Mouse (Mus musculus): ENCODE results near the gene Fndc10.
"Not testable (repeated sequence)": the region's sequence is repeated elsewhere in the genome, so short reads cannot be mapped to it uniquely, and the experiment has no call there.

The Fndc10 gene

GRCm38 (mm10) chr4:155694111-155694481 is at the start of gene Fndc10:
TSS of gene Fndc10 (plus strand) at chr4:155694342.
- in situ Hi-C loops (cut with MboI, MseI): loop anchor here (5.0 kb wide), 1 partner anchor 47 kb away; the partner anchor contains the start of gene Gm10563

- in situ Hi-C loops (cut with MboI, MseI): loop anchor here (5.0 kb wide), 1 partner anchor 47 kb away; the partner anchor contains the start of gene Fndc10
Measured at GRCm38 (mm10) chr4:155645308-155645707, 48.8 kb upstream of the Fndc10 start, which contains the start of gene Gm10563. TSS of gene Gm10563 (minus strand) at chr4:155645408.

GRCm38 (mm10) chr4:155645721-155646120 is 48.4 kb upstream of the Fndc10 start:
- in situ Hi-C loops (cut with MboI, MseI): loop anchor here (5.0 kb wide), 1 partner anchor 47 kb away; the partner anchor contains the start of gene Fndc10

- in situ Hi-C loops (cut with MboI, MseI): loop anchor here (5.0 kb wide), 1 partner anchor 43 kb away; the partner anchor contains the start of gene Fndc10
Measured at GRCm38 (mm10) chr4:155649355-155649754, 44.8 kb upstream of the Fndc10 start.

- in situ Hi-C loops (cut with MboI, MseI): no loop called here
Measured at GRCm38 (mm10) chr4:155651553-155652269, 42.4 kb upstream of the Fndc10 start.

- in situ Hi-C loops (cut with MboI, MseI): no loop called here
Measured at GRCm38 (mm10) chr4:155652283-155653085, 41.7 kb upstream of the Fndc10 start.

GRCm38 (mm10) chr4:155653086-155653450 is 41.1 kb upstream of the Fndc10 start, which contains the start of gene Mmp23:
TSS of gene Mmp23 (minus strand) at chr4:155653384.
- in situ Hi-C loops (cut with MboI, MseI): no loop called here

- in situ Hi-C loops (cut with MboI, MseI): no loop called here
Measured at GRCm38 (mm10) chr4:155653451-155654182, 40.5 kb upstream of the Fndc10 start.

GRCm38 (mm10) chr4:155654183-155654455 is 40.0 kb upstream of the Fndc10 start:
- in situ Hi-C loops (cut with MboI, MseI): no loop called here

GRCm38 (mm10) chr4:155654456-155655298 is 39.5 kb upstream of the Fndc10 start:
- in situ Hi-C loops (cut with MboI, MseI): no loop called here

GRCm38 (mm10) chr4:155656214-155656751 is 37.9 kb upstream of the Fndc10 start:
- in situ Hi-C loops (cut with MboI, MseI): no loop called here

GRCm38 (mm10) chr4:155658961-155659360 is 35.2 kb upstream of the Fndc10 start:
- in situ Hi-C loops (cut with MboI, MseI): no loop called here

- in situ Hi-C loops (cut with MboI, MseI): no loop called here
Measured at GRCm38 (mm10) chr4:155660641-155661040, 33.5 kb upstream of the Fndc10 start.

GRCm38 (mm10) chr4:155666903-155667302 is 27.2 kb upstream of the Fndc10 start:
- in situ Hi-C loops (cut with MboI, MseI): no loop called here

GRCm38 (mm10) chr4:155668689-155669597 is 25.2 kb upstream of the Fndc10 start, which contains the start of gene Mib2:
TSS of gene Mib2 (minus strand) at chr4:155669198.
- in situ Hi-C loops (cut with MboI, MseI): no loop called here

- in situ Hi-C loops (cut with MboI, MseI): no loop called here
Measured at GRCm38 (mm10) chr4:155669598-155670075, 24.5 kb upstream of the Fndc10 start.

GRCm38 (mm10) chr4:155670236-155670635 is 23.9 kb upstream of the Fndc10 start:
- in situ Hi-C loops (cut with MboI, MseI): not testable (repeated sequence)

GRCm38 (mm10) chr4:155672082-155672481 is 22.1 kb upstream of the Fndc10 start:
- in situ Hi-C loops (cut with MboI, MseI): no loop called here

GRCm38 (mm10) chr4:155675991-155676390 is 18.2 kb upstream of the Fndc10 start:
- in situ Hi-C loops (cut with MboI, MseI): no loop called here

All from T-helper 2 cell (primary cell).